Mouse (Mus musculus) erythroid progenitor cell, adult 5-6 weeks (primary cell): Measurements from ENCODE around the gene Nkx2-4. TPM values are rescaled to one million over a fixed set of nuclear protein-coding genes. Genes with fewer than 3 reads are reported as not detected.

Experiments used
- total RNA-seq, 2 experiments: library from RNA; stranded (forward) in 1 of 2; stranded (reverse) in 1 of 2; fragments of 150-400 nt in 1 of 2; fragments of 186-747, 209-891 nt in 1 of 2; gene quantifications; 2 replicates each; pipeline versions ENCODE4 v1.2.3 to v1.2.4; 2015 to 2017; ENCODE audit warnings: low replicate concordance in 2 of 2

Gene Nkx2-4
- total RNA-seq, 2 experiments from 2014 or later = not detected

Other genes starting within 250 kb of the Nkx2-4 start
- gene Kiz, start 229.6 kb downstream of the Nkx2-4 start, total RNA-seq (2015; ENCODE audit: low replicate concordance) = 28.1 and 32.4 TPM in 2 replicates
- 25.7 and 41.7 TPM in 2 replicates for gene Kiz, start 229.6 kb downstream of the Nkx2-4 start, total RNA-seq (2017; ENCODE audit: low replicate concordance)
- 38.2 and 44.4 TPM in 2 replicates for gene Xrn2, start 72.4 kb downstream of the Nkx2-4 start, total RNA-seq (2015; ENCODE audit: low replicate concordance)
- 29.5 and 44.0 TPM in 2 replicates for gene Xrn2, start 72.4 kb downstream of the Nkx2-4 start, total RNA-seq (2017; ENCODE audit: low replicate concordance)
- gene Nkx2-2, start 108.8 kb upstream of the Nkx2-4 start, total RNA-seq (2015; ENCODE audit: low replicate concordance) = not detected in 2 replicates
- not detected in 2 replicates for gene Nkx2-2, start 108.8 kb upstream of the Nkx2-4 start, total RNA-seq (2017; ENCODE audit: low replicate concordance)